Mouse (Mus musculus) thymus, postnatal 14 days (tissue): ENCODE data around the gene Hip1.
"Not testable (repeated sequence)": the region's sequence is repeated elsewhere in the genome, so short reads cannot be mapped to it uniquely, and the experiment has no call there.

Experiments
- DNase-seq: peaks from one replicate; pipeline ENCODE4 v3.0.0; 2021

Hip1 gene

DNA sequence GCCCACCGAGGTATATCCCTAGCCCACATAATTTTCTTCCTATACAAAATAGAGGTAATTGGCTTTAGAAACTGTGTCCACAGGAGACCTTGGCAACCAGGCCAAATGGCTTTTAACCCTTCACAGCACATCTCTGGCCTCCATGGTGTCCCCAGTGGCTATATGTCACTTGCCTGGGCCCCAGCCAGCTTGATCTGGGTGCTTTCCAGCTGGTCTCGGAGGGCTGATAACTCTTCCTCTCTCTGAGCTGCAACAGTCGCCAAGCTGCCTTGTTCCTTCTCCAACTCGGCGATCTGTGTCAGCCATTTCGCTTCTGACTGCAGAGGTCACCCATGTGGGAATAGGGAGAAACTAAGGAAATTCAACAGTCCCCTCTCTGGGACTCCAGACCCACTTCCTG, 113.8 kb downstream of the Hip1 start:
- no peak for DNase-seq

DNA sequence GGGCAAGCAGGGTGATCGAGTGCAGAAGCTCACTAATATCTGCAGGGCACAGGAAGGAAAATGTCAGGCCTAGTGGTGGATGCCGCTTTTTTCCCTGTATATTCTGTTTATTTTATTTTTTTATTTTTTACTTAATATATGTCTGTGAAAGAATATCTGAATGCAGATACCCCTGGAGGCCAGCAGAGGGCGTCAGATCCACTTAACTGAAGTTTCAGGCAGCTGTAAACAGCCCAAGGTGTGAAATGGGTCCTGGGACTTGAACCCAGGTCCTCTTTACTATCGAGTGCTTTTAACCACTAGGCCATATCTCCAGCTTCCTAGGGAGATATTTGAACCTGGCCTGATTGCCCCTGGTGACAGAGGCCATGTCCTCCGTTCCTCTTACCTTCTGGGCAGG, 116.1 kb downstream of the Hip1 start:
- DNase-seq = no peak

DNA sequence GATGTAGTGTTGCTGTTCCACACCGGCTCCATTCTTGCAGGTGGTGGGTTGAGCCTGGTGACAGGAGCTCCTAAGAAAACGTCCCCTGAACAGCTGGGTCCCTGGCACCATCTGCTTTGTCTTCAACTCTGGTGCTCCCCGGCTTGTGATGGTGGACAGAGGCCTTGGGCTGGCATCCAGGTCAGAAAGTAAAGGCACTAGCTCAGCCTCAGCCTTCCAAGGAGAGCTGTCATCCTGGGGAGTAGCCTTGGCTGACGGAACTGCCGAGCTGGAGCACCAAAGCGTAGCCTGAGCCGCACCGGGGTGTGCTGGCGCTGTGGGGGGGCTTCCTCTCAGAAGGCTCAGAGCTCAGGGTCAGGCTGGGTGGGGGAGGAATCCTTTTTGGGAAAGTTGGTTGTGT, 134.7 kb downstream of the Hip1 start:
- no peak for DNase-seq

DNA sequence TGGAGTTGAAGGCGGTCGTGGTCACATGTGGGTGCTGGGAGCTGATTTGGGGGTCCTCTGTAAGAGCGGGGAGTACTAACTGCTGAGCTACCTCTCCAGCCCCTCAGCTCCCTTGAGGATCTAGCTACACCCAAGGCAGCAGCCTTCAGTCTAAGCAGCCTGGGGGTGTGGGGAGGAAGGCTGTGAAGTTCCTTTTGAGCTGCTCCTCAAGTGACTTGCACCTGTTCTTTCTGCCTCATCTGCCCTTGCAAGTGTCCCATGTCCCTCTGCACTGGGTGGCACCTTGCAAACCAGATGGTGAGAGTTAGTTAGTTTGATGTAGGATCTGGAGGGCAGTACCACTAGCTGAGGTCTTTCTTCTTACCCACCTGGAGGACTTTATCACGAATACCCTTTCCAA, 136.8 kb downstream of the Hip1 start:
- peak; percentile 50 for DNase-seq

DNA sequence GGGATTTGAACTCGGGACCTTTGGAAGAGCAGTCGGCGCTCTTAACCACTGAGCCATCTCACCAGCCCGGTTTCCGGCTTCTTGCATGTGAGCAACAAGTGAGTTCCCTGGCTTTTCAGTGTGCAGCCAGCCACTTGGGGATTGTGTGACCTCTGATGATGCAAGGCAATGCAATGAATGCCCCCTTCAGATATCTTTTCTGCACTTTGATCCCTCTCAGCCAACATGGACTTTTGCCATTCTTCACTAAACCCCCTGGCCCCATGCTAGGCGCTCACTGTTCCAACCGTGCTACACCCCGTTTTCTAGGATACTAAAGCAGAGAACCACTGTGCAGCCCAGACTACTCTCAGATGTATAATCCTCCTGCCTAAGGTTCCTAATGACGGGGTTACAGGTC, 139.5 kb downstream of the Hip1 start:
- DNase-seq = no peak

DNA sequence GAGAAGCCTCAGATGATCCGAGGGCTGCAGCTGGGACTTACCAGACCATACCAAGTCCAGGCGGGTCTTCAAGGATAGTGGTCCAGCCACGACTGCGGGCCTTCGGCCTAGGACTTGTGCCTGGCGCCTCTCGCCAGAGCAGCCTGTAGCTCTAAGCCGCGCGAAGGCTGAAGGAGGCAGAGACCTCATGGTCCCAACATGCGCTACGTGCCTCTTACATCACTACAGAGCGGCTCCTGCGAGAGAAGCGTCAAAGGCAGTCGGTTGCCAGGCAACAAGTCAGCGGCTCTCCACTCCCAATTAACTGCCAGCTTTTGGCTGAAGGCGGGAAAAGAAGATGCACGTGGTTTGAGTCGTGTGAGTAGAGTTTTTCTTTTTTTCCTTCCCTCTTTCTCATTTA, 140.3 kb downstream of the Hip1 start:
- DNase-seq = no peak

DNA sequence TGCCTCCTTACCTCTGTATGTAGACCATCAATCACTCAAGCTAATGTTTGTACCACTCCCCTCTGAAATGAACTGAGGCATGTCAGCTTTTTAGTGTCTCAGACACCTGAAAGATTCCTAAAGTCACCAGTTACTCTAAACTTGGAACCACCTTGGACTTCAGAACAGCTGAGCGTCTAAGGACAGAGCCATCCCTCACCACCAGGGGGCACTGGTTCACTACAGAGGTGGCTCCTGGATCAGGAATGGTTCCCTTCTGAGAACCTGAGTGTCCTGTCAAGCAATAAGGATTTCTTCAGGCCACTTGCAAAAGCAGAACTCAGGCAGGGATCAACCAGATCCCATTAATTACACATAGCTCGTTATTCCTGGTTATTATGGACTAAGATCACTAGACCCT, 144.7 kb downstream of the Hip1 start:
- DNase-seq = peak; percentile 81

DNA sequence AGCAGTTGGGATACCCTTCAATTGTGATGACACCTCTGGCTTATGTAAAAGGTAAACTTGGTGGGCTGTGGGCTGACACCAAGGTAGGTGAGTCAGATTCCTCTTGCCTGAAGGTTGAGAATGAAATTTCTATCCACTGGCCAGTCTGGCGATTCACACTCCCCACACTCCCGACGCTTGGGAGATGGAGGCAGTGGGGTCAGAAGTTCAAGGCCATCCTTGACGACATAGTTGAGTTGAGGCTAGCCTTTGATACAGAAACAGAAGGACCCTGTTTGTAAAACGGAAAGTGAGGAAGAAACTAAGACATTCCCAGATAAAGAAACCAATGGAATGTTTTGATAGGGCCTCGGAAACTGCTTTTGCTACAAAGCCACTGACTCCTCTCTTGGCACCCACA, 145.5 kb downstream of the Hip1 start:
- no peak for DNase-seq

DNA sequence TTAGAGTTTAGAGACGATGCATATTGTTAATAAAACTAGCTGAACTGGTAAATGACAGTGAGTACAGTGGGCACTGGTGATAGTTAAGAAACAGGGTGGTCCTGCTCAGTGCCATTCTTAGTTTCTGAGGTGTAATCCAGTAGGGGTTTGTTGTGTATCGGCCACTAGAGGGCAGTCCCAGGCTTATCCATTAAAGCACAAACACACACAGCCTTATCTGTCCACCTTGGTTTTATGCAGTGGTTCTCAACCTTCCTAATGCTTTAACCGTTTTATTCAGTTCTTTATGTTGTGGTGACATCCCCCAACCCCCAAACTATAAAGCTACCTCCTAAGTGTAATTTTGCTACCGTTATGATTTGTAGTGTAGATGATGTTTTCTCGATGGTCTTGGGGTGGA, 149.1 kb downstream of the Hip1 start:
- DNase-seq = peak; percentile 54

DNA sequence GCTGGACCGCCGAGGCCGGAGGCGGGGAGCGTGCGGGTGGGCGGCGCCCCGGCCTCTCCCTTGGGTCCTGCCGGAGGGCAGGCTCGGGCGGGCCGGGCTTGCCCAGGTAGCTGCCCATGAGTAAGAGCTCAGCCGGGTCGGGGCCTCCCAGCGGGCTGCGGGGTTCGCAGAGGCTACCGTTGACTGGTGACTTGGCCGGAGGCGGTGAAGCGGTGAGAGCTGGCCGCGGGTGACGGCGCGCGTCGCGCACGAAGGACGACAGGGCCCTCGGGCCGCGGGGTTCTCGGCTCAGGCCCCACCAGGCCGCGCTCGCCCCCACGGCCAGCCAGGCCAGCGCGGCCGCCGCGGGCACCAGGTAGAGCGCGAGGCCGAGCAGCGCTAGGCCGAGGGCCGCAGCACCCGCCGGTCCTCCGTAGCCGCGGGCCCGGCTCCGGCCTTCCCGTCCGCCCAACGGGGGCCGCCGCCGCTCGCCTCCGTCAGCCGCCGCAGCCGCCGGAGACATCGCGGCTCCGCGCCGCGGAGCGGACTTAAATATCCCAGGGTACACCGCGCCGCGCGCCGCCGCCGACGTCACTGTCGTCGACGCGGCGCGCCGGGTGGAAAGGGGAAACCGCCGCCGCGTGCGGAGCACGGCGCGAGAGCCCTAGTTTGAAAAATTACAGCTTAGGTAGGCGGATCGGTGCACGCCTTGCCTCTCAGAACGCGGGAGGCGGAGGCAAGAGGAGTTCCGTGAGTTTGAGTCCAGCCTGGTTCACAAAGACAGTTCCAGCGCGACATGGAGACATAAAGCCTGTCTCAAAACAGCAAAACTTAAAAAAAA, 150.7 kb downstream of the Hip1 start, which contains the start of gene Pom121:
Pom121 (minus strand) TSS at position 543 of the 820 bp plus-strand sequence.
- peak; percentile 89 for DNase-seq

DNA sequence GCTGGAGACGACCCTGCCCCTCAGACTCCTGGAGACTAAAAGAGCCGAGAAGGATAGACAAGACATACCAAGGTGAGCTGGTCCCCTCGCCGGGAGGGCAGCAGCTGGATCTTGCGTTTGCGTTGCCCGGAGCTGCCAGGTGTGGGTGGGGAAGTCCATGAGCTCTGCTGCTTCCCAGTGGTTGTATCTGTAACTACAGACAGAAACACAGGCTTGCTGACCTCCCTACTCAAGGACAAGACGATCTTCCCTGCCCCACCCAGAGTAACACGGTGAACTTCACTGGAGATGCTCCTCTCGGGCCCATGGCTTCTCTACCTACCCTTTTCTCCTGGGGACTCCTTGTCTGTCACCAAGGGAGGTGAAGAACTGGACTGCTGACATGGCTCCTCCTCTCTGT, 161.1 kb downstream of the Hip1 start:
- no peak for DNase-seq

DNA sequence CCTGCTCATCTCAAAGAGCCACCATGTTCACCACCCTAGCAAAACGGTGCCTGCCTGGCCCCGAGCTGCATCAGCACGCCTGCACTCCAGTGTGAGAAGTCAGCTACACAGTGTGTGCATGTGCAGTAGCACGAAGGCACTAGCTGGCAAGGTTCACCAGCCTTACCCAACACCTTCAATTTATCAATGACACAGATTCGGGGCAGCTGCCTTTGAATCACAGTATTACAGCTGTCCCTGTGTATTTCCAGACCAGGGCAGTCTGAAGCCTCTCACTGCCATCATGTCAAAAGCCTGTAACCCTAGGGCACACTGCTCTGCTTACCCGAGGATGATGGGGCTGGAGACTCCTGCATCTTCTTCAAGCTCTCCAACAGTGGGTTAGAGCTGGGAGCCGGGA, 162.2 kb downstream of the Hip1 start:
- DNase-seq = no peak

DNA sequence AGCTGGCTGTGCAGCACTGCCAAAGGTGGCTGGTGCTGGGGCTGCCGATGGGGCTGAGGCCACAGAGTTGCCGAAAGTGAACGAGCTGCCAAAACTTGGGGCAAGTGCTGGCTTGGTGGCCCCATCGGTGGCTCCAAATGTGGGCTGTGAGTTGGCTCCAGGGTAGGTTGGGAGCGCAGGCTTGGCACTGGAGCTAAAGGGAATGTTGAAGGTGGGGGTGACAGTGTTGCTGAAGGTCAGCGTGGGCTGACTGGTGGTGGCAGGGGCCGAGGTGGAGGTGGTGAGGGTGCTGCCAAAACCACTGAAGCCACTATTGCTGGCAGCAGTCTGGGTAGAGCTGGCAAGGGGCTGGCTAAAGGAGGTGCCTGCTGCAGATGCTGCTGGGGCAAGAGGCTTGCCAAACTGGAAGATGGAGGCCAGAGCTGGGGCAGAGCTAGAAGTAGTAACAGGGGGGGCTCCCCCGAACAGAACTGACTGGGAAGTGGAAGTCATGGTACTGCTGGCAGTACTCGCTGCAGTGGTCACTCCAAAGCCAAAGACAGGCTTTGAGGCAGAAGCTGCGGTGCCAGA, 163.5 kb downstream of the Hip1 start:
- DNase-seq = no peak

DNA sequence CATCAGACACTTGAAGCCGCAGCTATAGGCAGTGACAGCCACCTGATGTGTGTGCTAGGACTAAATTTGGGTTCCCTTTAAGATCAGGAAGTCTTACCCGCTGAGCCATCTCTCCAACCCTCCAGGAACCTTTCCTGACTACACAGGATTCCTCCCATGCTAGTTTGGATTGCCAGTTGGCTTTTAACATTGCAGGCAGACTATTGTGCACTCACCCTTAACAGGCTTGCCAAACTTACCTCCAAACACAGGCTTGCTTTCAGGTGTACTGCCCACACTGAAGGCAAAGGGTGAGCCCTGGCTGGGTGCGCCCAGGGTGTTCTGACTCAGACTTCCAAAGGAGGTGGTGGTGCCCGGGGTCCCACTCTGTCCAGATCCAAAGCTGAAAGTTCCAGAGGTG, 164.2 kb downstream of the Hip1 start:
- no peak for DNase-seq

DNA sequence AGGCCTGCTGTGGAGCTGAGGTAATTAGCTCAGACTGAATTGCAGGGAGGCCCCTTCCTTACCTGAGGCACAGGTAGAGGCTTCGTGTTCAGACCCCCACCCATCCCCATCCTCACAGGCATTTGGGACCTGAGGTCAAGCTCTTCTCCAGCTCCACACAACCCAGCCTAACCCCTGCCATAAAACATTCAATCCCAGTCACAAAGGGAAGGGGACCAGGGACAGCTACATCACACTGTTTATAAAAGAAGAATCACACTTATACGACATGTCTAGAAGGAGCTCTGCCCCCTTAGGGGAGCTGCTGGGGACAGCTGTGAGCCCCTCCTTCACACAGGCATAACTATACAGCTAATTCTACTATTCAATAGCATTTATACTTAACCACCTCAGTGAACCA, 168.6 kb downstream of the Hip1 start:
- no peak for DNase-seq

DNA sequence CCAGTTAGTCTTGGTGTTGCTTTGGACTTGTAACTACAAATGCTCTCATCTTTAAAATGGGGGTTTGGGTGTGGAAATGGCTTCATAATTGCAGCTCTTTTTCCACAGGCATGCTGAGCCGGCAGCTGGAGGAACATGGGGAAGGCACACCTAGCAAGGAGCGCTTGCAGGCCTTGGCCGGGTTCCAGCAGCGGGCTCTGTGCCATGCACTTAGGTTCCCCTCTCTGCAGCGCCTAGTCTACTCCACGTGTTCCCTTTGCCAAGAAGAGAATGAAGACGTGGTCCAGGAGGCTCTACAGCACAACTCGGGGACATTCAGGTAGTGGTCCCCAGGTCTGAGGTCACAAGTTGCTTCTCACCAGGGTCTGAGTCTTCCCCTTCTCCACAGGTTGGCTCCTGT, 169.8 kb downstream of the Hip1 start:
- DNase-seq = no peak

DNA sequence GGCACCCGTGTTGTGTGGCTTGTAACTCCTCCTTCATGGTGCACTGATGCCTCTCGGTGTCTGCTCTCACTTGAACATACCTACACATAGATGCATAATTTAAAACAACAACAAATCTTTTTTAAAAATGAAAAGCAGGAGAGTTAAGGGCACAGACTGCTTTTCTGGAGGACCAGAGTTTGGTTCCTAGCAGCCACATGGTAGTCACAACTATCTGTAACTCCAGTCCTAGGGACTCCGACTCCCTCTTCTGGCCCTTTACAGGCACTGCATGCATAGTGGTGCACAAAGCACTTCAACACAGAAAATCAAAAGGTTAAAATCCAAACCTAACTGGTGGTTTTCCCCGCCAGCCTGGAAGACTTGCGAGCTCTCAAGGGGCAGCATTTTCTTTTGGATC, 171.3 kb downstream of the Hip1 start:
- DNase-seq = no peak

DNA sequence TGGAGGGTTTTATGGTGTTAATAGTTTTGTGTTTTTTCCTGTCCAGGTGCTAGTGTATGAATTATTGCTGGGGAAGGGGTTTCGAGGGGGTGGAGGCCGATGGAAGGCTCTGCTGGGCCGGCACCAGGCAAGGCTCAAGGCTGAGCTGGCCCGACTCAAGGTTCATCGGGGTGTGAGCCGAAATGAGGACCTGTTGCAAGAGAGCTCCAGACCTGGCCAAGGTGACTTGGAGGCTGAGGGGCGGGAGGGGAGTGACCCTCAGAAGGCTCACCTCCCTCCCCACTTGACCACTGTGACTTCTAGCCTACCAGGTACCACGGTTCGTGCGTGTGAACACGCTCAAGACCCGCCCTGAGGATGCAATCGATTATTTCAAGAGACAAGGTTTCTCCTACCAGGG, 173.7 kb downstream of the Hip1 start:
- DNase-seq = no peak

DNA sequence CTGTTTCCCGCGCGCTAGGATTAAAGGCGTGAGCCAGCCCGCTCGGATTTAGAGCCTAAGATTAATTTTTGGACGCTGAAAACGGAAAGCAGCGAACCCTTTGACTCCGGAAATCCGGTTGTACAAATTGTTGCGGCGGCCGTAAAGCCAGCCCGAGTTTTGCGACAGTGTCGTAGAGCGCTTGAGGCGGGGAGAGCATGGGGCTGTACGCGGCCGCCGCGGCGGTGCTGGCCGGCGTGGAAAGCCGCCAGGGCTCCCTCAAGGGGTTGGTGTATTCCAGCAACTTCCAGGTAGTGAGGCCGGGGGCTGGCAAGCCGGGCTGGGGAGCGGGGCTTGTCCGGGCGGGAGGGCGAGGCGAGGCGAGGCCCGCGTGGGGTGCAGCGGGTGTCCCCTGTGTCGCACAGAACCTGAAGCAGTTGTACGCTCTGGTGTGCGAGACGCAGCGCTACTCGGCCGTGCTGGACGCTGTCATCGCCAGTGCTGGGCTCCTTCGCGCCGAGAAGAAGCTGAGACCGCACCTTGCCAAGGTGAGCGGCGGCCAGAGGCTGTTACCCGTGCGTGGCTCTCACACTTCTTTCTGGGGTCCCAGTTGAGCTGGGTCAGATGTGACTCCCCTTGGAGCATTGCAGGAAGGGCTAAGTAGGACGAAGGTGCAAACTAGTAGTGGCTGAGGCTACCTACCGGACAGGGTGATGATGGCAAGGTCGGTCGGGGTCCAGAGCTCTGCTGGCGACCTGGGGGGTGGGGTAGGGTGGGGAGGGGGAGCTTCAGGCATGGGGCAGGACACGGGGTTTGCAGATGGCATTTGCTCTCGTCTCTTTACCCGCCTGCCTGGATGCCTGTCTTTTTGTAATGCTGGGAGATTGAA, 174.9 kb downstream of the Hip1 start, which contains the start of gene Nsun5:
Nsun5 (plus strand) TSS at position 167 of the 868 bp plus-strand sequence.
- DNase-seq = peak; percentile 97

DNA sequence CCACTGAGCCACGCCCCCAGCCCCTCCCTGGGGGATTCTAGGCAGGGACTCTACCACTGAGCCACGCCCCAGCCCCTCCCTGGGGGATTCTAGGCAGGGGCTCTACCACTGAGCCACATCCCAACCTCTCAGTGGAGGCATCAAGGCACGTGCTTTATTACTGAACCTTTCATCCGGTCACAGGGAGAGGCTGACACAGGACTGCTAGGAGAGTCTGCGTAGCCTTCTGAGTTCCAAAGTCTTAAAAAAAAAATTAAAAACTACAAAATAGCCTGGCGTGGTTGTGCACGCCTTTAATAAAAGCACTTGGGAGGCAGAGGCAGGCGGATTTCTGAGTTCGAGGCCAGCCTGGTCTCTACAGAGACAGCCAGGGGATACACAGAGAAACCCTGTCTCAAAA, 175.7 kb downstream of the Hip1 start:
- DNase-seq = not testable (repeated sequence)

DNA sequence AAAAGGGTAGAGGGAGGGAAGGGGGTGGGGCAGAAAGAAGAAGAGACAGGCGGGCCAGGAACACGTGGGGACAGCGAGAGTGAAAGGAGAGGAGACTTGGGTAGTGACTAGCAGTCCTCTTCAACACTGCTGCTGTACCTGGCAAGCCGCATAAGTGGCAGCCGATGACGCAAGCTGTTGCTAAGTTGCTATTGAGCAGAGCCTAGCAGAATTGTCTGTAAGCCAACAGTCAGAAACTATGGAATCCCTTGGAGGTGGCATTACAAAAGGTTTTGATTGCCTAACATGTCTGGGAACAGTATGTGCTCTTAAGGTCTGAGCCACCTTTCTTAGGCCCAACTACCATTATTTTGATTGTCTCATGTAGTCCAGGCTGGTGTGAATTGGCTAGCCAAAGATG, 176.6 kb downstream of the Hip1 start:
- no peak for DNase-seq

DNA sequence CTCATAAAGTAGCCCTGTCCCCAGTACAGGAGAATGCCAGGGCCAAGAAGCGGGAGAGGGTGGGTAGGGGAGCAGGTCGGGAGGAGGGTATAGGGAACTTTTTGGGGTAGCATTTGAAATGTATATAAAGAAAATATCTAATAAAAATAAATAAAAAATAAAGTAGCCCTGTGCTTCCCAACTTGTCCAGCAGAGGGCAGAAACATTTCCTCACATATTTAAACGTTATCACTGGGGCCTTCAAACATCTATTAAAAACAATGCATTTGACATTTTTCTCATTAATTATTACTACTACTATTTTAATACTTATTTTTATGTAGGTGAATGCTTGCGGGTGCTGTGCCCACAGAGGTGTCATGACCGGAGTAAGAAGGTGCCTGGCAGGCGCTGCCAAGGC, 177.1 kb downstream of the Hip1 start:
- DNase-seq = no peak

DNA sequence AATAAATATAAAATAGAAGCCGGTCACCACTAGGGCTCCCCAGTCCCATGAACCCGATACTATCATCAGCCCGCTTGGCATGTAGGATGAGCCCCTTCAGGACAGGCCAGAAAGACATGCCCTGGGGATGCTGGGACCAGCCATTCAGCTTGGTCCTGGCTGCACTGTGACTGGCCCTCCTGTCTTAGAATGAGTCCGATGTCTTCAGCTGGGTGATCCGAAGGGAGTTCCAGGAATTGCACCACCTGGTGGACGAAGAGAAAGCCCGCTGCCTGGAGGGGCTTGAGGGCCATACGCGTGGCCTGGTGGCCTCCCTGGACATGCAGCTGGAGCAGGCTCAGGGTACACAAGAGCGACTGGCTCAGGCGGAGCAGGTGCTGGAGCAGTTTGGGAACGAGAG, 181.4 kb downstream of the Hip1 start:
- DNase-seq = peak; percentile 20

DNA sequence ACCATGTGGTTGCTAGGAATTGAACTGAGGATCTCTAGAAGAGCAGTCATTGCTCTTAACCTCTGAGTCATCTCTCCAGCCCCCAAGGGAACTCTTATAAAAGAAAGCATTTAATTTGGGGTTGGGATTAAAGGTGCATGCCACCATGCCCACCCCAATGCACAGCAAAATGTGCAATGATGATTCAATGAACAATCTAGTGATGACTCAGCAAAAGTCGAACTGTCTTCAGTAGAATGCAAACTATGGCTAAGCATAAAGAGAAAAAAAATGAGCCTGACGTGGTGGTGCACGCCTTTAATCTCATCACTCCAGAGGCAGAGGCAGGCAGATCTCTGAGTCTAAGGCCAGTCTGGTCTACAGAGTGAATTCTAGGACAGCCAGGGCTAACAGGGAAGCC, 182.3 kb downstream of the Hip1 start:
- no peak for DNase-seq
